Mouse (Mus musculus) G1E-ER4 (cell line): ENCODE measurements around the gene Zfp367. TPM values are rescaled to one million over a fixed set of nuclear protein-coding genes. Genes with fewer than 3 reads are reported as not detected.

Experiments used
- GATA1 ChIP-seq: IDR thresholded peaks from one replicate; pipeline ENCODE4 v1.8.0; 2012; ENCODE audit warnings: low read length, inconsistent platforms
- polyA plus RNA-seq: library from polyadenylated mRNA; stranded (reverse); fragments of >175 nt; gene quantifications from 2 replicates; pipeline ENCODE4 v1.2.3, GENCODE M21; 2012

Zfp367 gene
- polyA plus RNA-seq, 1 experiment = 9.5 TPM

DNA sequence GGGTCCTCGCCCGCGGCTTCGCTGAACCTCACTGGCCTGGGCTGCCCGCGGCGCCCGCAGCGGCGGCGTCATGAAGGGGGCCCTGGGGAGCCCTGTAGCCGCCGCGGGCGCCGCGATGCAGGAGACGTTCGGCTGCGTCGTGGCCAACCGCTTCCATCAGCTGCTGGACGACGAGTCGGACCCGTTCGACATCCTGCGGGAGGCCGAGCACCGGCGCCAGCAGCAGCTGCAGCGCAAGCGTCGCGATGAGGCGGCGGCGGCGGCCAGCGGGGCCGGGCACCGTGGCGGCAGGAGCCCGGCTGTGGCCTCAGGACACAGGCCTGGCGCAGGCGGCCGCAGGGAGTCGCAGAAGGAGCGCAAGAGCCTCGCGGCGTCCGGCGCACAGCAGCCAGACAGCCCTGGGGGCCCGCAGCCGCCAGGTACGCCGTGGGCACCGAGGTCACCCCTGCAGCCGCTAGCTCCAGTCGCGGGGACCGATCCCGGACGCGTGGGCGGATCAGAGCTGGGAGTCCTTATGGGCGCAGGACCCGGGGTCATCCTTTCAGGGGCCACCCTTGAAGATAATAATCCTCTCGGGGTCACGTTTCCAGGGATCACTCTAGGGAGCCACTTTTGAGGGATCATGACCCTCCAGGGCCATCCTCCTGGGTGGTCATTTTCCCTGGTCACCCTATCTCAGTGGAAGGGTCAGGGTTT lies 9.1 kb upstream of the Zfp367 start:
- no peak for TF ChIP-seq GATA1

DNA sequence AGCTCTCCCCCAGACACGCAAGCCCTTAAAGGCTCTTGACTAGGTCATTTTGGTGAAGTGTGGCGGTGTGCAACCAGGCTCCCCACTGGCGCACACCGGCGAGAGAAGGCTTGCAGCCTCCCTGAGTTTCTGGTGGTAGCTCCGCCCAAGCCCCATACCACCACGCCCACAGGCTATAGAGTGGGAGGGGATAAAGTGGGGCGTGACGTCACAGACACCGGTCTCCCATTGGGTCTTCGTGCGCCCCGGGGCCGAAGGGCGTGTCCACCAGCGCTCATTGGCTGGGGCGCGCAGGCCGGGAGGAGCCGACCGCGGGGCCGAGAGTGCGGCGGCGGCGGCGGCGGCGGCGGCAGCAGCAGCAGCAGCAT lies 8.5 kb upstream of the Zfp367 start, which contains the start of gene Habp4:
TSS of gene Habp4 (plus strand) at position 277 of the 368 bp plus-strand sequence.
- TF ChIP-seq GATA1 = no peak

DNA sequence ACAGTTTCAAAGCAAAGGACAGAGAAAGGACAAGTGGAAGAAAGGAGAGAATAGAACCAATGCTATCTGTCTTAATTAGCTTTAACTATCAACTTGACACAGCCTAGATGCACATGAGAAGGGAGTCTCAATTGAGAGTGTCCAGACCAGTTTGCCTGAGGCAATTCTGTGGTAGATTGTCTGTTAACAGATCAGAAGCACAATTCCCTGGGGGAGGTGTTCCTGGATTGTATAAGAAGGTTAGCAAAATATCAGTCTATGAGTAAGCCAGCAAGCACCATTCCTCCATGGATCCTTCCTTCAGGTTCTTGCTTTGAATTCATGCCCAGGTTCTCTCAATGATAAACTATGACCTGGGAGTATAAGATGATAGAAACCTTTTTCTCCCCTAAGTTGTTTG lies 4.0 kb upstream of the Zfp367 start:
- no peak for TF ChIP-seq GATA1

DNA sequence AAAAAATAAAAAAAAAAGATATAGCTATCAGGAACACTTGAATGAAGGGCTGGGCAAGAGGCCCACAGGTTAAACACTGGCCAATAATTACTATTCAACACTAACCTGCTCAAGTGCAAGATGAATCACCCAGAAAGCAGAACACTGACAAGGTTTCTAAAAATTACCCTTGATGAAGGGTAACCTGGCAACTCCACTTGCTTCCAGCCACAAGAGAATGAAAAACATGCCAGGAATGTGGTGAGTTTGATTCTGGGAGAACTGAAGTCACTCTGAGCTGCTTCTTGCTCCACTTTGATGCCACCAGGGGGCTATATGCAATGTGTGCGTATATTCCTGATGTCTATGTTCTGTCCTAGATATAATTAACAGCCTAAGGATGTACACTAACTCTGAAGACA lies 2.2 kb upstream of the Zfp367 start:
- no peak for TF ChIP-seq GATA1

DNA sequence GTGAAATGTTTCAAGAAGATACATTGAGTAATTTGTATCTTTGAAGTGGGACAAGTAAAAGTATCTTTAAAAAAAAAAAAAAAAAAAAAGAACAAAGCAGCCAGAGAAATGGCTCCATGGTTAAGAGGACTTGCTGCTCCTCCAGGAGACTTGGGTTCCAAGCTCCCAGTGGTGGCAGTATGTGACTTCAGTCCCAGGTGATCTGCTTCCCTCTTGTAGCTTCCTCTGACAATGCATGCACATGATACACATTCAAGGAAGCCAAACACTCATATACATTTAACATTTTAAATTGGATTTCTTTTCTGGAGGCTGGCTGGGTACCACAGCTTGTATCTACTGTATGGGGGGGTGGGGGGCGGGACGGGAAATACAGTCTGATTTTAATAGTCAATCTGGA lies 1.6 kb upstream of the Zfp367 start:
- no peak for TF ChIP-seq GATA1

DNA sequence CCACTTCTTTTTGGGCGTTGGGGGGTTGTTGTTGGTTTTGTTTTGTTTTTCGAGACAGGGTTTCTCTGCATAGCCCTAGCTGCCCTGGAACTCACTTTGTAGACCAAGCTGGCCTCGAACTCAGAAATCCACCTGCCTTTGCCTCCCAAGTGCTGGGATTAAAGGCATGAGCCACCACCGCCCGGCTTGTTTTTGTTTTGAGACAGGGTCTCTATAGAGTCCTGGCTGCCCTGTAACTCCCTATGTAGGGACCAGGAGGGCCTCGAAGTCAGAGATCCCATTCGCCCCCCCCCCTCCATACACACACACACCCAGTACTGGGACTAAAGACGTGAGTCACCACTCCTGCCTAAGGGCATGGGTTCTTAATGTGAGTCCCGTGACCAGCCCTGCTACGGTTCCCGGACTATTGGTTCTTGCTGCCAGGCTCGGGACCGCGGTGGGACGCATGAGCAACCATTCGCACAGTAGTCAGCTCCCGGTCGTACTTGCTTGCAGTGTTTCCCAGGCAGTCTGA lies 807 bp upstream of the Zfp367 start:
- TF ChIP-seq GATA1 = no peak

DNA sequence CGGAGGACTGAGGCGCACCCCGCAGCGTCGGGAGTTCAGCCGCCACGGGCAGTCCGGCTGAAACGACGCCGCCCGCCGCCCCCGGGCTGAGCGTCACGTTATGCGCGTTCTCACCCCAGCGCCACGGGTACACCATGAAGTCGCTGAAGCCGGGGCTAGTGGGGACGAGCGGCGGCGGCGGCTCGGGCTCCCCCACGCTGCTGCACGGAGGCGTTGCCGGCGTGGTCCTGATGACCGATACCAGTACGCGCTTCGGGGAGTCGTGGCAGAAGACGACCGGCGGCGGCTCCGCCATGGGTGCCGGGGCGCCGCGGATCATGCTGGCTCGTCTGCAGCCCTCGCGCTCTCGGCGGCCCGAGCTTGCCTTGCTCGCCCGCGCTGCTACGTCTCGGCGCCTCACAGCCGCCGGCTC lies 325 bp downstream of the Zfp367 start:
- no peak for TF ChIP-seq GATA1

DNA sequence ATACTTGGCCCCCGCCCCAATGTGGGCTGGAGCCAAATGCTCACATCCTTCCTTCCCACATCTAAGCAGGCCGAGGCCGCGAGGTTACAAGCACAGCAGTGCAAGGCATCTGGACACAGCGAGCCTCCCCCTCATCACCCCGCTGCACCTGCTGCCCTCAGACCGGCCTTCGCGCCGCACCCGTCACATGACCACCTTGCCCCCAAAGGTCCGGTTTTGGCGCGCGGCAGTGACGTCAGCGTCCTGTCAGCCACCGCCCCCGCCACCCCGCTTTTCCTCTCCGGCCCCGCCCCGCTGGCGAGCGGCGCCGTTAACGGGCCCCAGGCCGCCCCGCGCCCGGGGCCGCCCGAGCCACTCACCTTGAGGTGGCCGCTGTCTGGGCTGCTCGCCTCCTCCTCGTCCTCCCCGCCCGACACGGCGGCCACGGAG lies 747 bp downstream of the Zfp367 start:
- no peak for TF ChIP-seq GATA1

DNA sequence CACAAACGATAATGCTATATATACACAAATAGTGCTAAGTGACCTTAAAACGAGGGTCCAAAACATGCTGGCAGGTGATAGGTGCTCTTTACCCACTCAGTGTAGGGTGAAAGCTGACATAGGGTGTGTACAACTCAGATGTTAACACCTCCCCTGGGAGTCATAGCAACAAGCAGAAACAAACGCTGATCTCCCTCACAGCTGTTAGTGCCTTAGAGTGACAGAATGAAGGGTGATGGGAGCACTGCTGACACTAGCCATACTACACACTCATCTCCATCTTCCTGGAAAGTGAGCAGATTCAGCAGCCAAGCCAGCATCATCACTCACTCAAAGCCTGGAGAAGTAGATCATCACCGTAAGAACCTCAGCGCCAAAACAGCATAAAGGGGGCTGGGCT lies 2.9 kb downstream of the Zfp367 start:
- TF ChIP-seq GATA1 = no peak

DNA sequence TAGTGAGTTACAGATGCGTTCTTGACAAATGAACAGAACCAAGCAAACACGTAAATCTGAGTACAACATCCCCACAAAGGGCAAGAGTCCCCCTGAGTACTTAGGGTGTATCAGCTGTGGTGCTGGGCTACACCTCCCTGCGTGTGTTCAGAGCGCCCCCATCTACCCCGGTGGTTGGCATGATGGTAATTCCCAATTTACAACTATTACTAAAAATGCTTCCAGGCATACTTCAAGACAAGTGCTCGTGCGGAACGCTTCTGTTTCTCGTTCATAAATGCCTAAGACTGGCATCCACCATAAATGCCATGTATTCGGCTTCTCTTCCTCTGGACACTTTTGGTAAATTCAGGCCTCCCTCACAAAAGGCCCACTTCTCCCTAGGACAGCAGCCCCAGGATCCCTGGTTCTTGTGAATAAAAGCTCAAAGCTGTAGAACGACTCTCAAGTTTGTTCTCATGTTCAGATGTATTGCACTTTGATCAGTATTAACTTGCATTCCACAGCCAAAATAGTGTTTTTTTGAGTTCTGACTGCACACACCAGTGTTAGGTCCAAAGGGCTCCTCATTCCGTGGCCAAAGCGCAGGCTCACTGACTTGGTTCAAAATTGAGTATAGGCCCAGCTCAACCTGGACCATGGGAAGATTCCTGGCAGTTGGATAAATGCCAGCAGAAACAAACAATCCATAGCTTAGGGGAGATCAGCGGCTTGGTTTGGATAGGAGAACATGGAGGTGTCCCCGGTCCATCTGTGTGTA lies 23.2 kb downstream of the Zfp367 start:
- TF ChIP-seq GATA1 = no peak

DNA sequence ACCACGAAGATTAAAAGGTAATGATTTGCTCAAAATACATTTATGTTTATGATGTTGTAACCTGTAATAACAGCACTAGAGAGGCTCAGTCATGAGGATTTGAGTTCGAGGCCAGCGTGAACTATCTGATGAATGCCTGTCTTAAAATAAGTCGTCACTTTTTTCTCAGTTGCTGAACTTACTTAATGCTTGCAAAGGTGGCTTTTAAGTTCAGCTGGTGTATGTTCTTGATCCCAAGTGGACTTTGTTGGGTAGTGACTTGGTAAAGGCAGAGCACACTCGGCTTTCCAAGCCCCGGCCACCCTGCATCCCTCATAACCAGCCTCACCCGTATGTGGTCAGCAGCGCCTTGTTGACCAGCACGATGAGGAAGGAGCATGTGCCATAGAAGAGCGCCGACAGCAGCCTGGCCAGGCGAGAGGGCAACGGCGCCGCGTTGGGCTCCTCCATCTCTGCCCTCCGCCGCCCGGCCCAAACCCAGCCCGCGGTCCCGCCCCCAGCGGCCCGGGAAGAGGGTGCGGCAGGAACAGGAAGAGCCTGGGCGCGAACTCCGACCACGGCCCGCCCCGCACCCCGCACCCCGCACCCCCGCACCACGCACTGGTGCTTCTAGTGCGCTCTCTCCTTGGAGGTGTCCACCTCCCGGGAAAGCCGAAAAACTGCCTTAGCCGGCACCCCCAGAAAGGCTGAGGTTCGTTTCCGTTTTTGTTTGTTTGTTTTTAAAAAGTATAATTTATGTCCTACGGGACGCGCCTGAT lies 24.0 kb downstream of the Zfp367 start, which contains the start of gene Slc35d2:
TSS of gene Slc35d2 (minus strand) at position 511 of the 758 bp plus-strand sequence.
- no peak for TF ChIP-seq GATA1

DNA sequence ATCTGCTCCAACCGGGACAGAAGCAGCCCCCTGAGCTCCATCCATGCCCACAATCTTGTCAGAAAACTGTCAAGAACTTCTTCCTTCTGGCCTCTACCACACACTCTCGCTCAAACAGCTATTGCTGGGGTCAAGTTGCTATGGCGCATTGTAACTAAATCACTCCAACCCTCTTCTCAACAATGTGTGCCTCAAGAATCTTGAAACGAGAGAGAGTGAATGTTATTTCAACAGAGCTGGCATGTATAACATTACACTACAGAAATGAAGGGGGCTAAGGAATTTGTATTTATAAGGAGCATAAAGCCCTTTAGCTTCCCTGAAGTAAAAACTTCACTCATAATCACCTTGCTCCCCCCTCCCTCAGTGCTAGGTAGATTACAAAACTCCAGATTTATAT lies 26.7 kb downstream of the Zfp367 start:
- no peak for TF ChIP-seq GATA1

DNA sequence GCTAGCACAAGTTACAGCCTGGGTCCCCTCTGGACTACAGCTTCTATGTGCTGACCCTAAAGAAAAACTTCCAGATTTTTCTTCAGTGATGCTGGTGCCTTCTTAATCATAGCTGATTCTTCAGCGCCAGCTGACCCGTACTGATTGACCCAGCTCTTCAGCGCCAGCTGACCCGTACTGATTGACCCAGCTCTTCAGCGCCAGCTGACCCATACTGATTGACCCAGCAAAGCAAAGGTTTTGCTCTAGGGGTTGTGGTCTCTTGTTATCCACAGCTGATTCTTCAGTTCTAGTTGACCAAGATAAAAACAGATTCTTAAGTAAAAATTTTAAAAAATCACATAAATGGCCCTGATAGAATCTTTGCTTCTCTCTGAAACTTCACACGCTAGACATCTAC lies 28.1 kb downstream of the Zfp367 start:
- TF ChIP-seq GATA1 = no peak

DNA sequence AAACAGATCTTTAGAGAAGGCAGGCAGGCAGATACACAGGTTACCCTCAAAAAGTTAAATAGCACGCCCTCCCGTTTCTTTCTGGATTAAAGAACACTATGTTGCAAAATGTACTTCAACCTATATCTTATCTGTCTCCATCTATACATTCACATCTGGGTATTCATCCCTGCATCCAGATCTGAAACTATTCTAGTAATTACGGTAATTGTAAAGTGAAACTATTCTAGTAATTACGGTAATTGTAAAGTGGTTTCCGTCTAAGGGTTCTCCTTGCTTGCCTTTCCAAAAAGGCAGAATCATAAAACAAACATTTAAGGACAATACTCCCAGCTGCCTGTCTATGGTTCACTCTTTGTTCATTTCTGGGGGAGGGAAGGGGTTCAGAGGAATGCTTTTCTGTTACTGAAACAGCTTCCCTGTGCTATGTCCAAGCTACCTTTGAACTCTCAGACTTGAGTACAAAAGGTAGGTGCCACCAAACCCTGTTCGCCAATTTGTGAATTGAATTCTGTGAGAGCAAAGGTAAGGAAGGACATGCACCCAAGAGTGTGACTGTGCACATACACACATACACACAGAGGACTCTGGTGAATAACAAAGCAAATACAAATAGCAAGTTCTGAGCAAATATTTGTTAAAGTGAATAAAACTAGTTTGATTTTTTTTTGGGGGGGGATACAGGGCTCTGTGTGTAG lies 29.4 kb downstream of the Zfp367 start:
- TF ChIP-seq GATA1 = no peak

DNA sequence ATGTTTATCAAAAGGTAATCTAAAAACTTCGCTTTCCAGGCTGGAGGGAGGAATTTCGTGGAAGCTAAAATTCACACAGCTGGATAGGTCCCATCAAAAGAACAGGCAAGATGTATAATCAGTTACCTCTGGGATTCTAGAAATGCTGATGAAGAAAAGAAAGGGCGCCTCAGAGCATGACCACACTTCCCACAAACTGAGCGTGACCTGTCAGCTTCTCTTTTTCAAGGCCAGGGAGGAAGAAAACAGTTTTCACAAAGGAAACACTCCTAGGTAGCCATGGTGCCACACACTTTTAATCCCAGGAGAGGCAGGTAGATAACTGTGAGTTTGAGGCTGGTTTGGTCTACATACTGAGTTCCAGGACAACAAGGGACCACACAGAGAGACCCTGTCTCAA lies 32.2 kb downstream of the Zfp367 start:
- no peak for TF ChIP-seq GATA1
